Mouse (Mus musculus): ENCODE results near the gene Ltbp3.

- peak; percentile 41; the same call in 1 of the 2 replicates for TF ChIP-seq POLR2A (IDR thresholded peaks at IDR 0.05; ENCODE audit: borderline replicate concordance, extremely low read depth, low read depth, low read length)
- no peak for TF ChIP-seq CTCF (IDR thresholded peaks at IDR 0.05; ENCODE audit: insufficient read depth, low read length)
Observed at GRCm38 (mm10) chr19:5725767-5726515, 14.8 kb upstream of the Ltbp3 start, which contains the start of gene Ehbp1l1.
